Mouse (Mus musculus) E14TG2a.4 (cell line): ENCODE data around the gene Surf6.

Source experiments
- H3K27me3 ChIP-seq: 2 replicates; pipeline ENCODE4 v1.6.1; 2014; ENCODE audit warnings: low read length, control low read depth; ENCODE audit not compliant: insufficient read depth
- H3K36me3 ChIP-seq: 2 replicates; pipeline ENCODE4 v1.6.1; 2014; ENCODE audit warnings: low read length, control low read depth; ENCODE audit not compliant: insufficient read depth
- H3K4me1 ChIP-seq: replicated peaks from 2 replicates; pipeline ENCODE4 v1.6.1; 2014; ENCODE audit warnings: low read depth, low read length, control low read depth
- H3K4me3 ChIP-seq: replicated peaks from 2 replicates; pipeline ENCODE4 v1.5.1; 2014; ENCODE audit warnings: mild to moderate bottlenecking, low read length
- H3K9me3 ChIP-seq: 2 replicates; pipeline ENCODE4 v1.6.1; 2014; ENCODE audit warnings: low read length, control low read depth
- CTCF ChIP-seq: conservative IDR thresholded peaks from 2 replicates; pipeline ENCODE4 v1.5.1; 2014; ENCODE audit warnings: low read length
- NANOG ChIP-seq: IDR thresholded peaks from 2 replicates; pipeline ENCODE4 v1.6.1; 2014; ENCODE audit warnings: borderline replicate concordance, low read length, mixed read lengths
- POU5F1 ChIP-seq: IDR thresholded peaks from 2 replicates; pipeline ENCODE4 v1.6.1; 2014; ENCODE audit warnings: low read length, borderline replicate concordance

Gene Surf6

GRCm38 (mm10) chr2:26915927-26916728 lies 13.4 kb upstream of the Surf6 start, which contains the start of the genes Surf2 and Surf1:
Surf2 (plus strand) TSS chr2:26916367.
Surf1 (minus strand) TSS chr2:26916530.
- no peaks in the 10 kb centered on the region for H3K27me3 ChIP-seq
- H3K36me3 ChIP-seq, result peaks cover 83% of the 10 kb centered on the region
- H3K4me3 ChIP-seq, result peak within 1 kb of the TSS; percentile 92
- peaks cover 66% of the 10 kb centered on the region for H3K4me1 ChIP-seq
- H3K9me3 ChIP-seq, result peaks cover 41% of the 10 kb centered on the region
- TF ChIP-seq POU5F1 (no peak), CTCF (no peak), NANOG (no peak)

- no peak for TF ChIP-seq POU5F1
- TF ChIP-seq CTCF, result no peak
- no peak for TF ChIP-seq NANOG
- Histone ChIP-seq H3K4me3 (peak overlapping the region; percentile 99), H3K9me3 (peaks cover 41% of the 10 kb centered on the region), H3K36me3 (peaks cover 69% of the 10 kb centered on the region), H3K27me3 (no peaks in the 10 kb centered on the region), H3K4me1 (peaks cover 62% of the 10 kb centered on the region)
These were observed 11.7 kb upstream of the Surf6 start for GRCm38 (mm10) chr2:26914148-26914941.

GRCm38 (mm10) chr2:26913416-26914147 lies 10.9 kb upstream of the Surf6 start:
- H3K4me1 ChIP-seq, result peaks cover 63% of the 10 kb centered on the region
- peak overlapping the region; percentile 99 for H3K4me3 ChIP-seq
- TF ChIP-seq POU5F1 (no peak), NANOG (no peak), CTCF (no peak)
- peaks cover 41% of the 10 kb centered on the region for H3K9me3 ChIP-seq
- H3K27me3 ChIP-seq, result no peaks in the 10 kb centered on the region
- H3K36me3 ChIP-seq, result peaks cover 67% of the 10 kb centered on the region

- no peaks in the 10 kb centered on the region for H3K27me3 ChIP-seq
- H3K36me3 ChIP-seq, result peaks cover 67% of the 10 kb centered on the region
- H3K9me3 ChIP-seq, result peaks cover 41% of the 10 kb centered on the region
- H3K4me3 ChIP-seq, result peak overlapping the region; percentile 99
- peaks cover 63% of the 10 kb centered on the region for H3K4me1 ChIP-seq
- TF ChIP-seq NANOG (no peak), CTCF (no peak), POU5F1 (no peak)
These were observed 9.6 kb upstream of the Surf6 start for GRCm38 (mm10) chr2:26912253-26912770.

- H3K4me1 ChIP-seq, result peaks cover 58% of the 10 kb centered on the region
- TF ChIP-seq NANOG (no peak), POU5F1 (no peak), CTCF (no peak)
- H3K9me3 ChIP-seq, result peaks cover 41% of the 10 kb centered on the region
- H3K27me3 ChIP-seq, result no peaks in the 10 kb centered on the region
- H3K4me3 ChIP-seq, result peak overlapping the region; percentile 99
- H3K36me3 ChIP-seq, result peaks cover 72% of the 10 kb centered on the region
These were observed 8.5 kb upstream of the Surf6 start for GRCm38 (mm10) chr2:26910994-26911765.

- Histone ChIP-seq H3K9me3 (peaks cover 39% of the 10 kb centered on the region), H3K4me1 (peaks cover 52% of the 10 kb centered on the region), H3K36me3 (peaks cover 80% of the 10 kb centered on the region), H3K27me3 (no peaks in the 10 kb centered on the region), H3K4me3 (peak within 1 kb of the TSS; percentile 99)
- TF ChIP-seq POU5F1 (no peak), NANOG (no peak), CTCF (no peak)
These were observed 7.7 kb upstream of the Surf6 start, which contains the start of the genes Med22 and Rpl7a for GRCm38 (mm10) chr2:26910124-26910993. Med22 (minus strand) TSS chr2:26910677. Rpl7a (plus strand) TSS chr2:26910764.

GRCm38 (mm10) chr2:26909387-26909784 lies 6.7 kb upstream of the Surf6 start:
- Histone ChIP-seq H3K27me3 (no peaks in the 10 kb centered on the region), H3K4me3 (peak overlapping the region; percentile 99), H3K4me1 (peaks cover 49% of the 10 kb centered on the region), H3K9me3 (peaks cover 29% of the 10 kb centered on the region), H3K36me3 (peaks cover 84% of the 10 kb centered on the region)
- TF ChIP-seq CTCF (0 out of 2 replicates have a peak, but pooled peaks have one; percentile 12), NANOG (no peak)
